Mouse (Mus musculus): ENCODE measurements at regions not wholly inside any gene's neighbourhood (a gene's known extent, or its start where the extent isn't known, plus 50 kb on each side); places are given as distances from the start of the nearest gene placed in this dataset.

- Histone ChIP-seq H3K4me2 (ENCODE audit: low read depth, low read length) (no peak overlapping the region), H3K4me1 (ENCODE audit: control insufficient read depth, insufficient read depth, low read length) (no peaks in the 10 kb centered on the region), H3K9ac (ENCODE audit: low read length) (no peak overlapping the region), H3K27me3 (ENCODE audit: control insufficient read depth, insufficient read depth, low read length) (no peaks in the 10 kb centered on the region), H3K27ac (ENCODE audit: low read length) (no peak overlapping the region), H3K9me3 (replicated peaks; ENCODE audit: control insufficient read depth, low read length) (peaks cover 8% of the 10 kb centered on the region), H3K4me3 (ENCODE audit: low read length) (no peak overlapping the region), H3K36me3 (ENCODE audit: control insufficient read depth, insufficient read depth) (no peaks in the 10 kb centered on the region)
- WGBS = 64% methylated on average over 3 of the region's 3 CpGs
- no peak for ATAC-seq (replicated peaks; ENCODE audit: extremely low read depth, insufficient read depth, low FRiP score)
Measured at GRCm38 (mm10) chr3:66537106-66537893, 240.7 kb upstream of the Veph1 start.

- no peak overlapping the region for H3K9ac ChIP-seq (ENCODE audit: low read length)
- H3K36me3 ChIP-seq (ENCODE audit: control insufficient read depth, insufficient read depth) = no peaks in the 10 kb centered on the region
- 87% methylated on average over 11 of the region's 11 CpGs for WGBS
- no peaks in the 10 kb centered on the region for H3K27me3 ChIP-seq (ENCODE audit: control insufficient read depth, insufficient read depth, low read length)
- H3K9me3 ChIP-seq (replicated peaks; ENCODE audit: control insufficient read depth, low read length) = peaks cover 3% of the 10 kb centered on the region
- no peaks in the 10 kb centered on the region for H3K4me1 ChIP-seq (ENCODE audit: control insufficient read depth, insufficient read depth, low read length)
- H3K4me2 ChIP-seq (ENCODE audit: low read depth, low read length) = no peak overlapping the region
- H3K27ac ChIP-seq (ENCODE audit: low read length) = no peak overlapping the region
- H3K4me3 ChIP-seq (ENCODE audit: low read length) = no peak overlapping the region
- no peak for ATAC-seq (replicated peaks; ENCODE audit: extremely low read depth, insufficient read depth, low FRiP score)
Measured at GRCm38 (mm10) chr3:66536673-66537072, 240.0 kb upstream of the Veph1 start.

- 75% methylated on average over 8 of the region's 8 CpGs for WGBS
- H3K9ac ChIP-seq (ENCODE audit: low read length) = no peak overlapping the region
- no peak for ATAC-seq (replicated peaks; ENCODE audit: extremely low read depth, insufficient read depth, low FRiP score)
- H3K4me3 ChIP-seq (ENCODE audit: low read length) = no peak overlapping the region
- no peaks in the 10 kb centered on the region for H3K27me3 ChIP-seq (ENCODE audit: control insufficient read depth, insufficient read depth, low read length)
- H3K4me2 ChIP-seq (ENCODE audit: low read depth, low read length) = no peak overlapping the region
- no peak overlapping the region for H3K27ac ChIP-seq (ENCODE audit: low read length)
- no peaks in the 10 kb centered on the region for H3K4me1 ChIP-seq (ENCODE audit: control insufficient read depth, insufficient read depth, low read length)
- peaks cover 3% of the 10 kb centered on the region for H3K9me3 ChIP-seq (replicated peaks; ENCODE audit: control insufficient read depth, low read length)
- no peaks in the 10 kb centered on the region for H3K36me3 ChIP-seq (ENCODE audit: control insufficient read depth, insufficient read depth)
Measured at GRCm38 (mm10) chr3:66535786-66536529, 239.3 kb upstream of the Veph1 start.

GRCm38 (mm10) chr3:66519925-66520324 lies 223.3 kb upstream of the Veph1 start:
- H3K27me3 ChIP-seq (ENCODE audit: control insufficient read depth, insufficient read depth, low read length) = no peaks in the 10 kb centered on the region
- no peak for ATAC-seq (replicated peaks; ENCODE audit: extremely low read depth, insufficient read depth, low FRiP score)
- no peak overlapping the region for H3K4me3 ChIP-seq (ENCODE audit: low read length)
- H3K36me3 ChIP-seq (ENCODE audit: control insufficient read depth, insufficient read depth) = no peaks in the 10 kb centered on the region
- peaks cover 11% of the 10 kb centered on the region for H3K4me1 ChIP-seq (ENCODE audit: control insufficient read depth, insufficient read depth, low read length)
- H3K4me2 ChIP-seq (ENCODE audit: low read depth, low read length) = no peak overlapping the region
- no peak overlapping the region for H3K9ac ChIP-seq (ENCODE audit: low read length)
- no peak overlapping the region for H3K27ac ChIP-seq (ENCODE audit: low read length)
- 26% methylated on average over 1 of the region's 1 CpGs for WGBS
- 0 out of 2 replicates have a peak, but pooled peaks cover 4% of the 10 kb centered on the region for H3K9me3 ChIP-seq (replicated peaks; ENCODE audit: control insufficient read depth, low read length)

- Histone ChIP-seq H3K36me3 (ENCODE audit: control insufficient read depth, insufficient read depth) (no peaks in the 10 kb centered on the region), H3K4me1 (ENCODE audit: control insufficient read depth, insufficient read depth, low read length) (peaks cover 12% of the 10 kb centered on the region), H3K4me3 (ENCODE audit: low read length) (no peak overlapping the region), H3K9ac (ENCODE audit: low read length) (no peak overlapping the region), H3K27me3 (ENCODE audit: control insufficient read depth, insufficient read depth, low read length) (no peaks in the 10 kb centered on the region), H3K4me2 (ENCODE audit: low read depth, low read length) (no peak overlapping the region), H3K9me3 (replicated peaks; ENCODE audit: control insufficient read depth, low read length) (0 out of 2 replicates have a peak, but pooled peaks cover 4% of the 10 kb centered on the region), H3K27ac (ENCODE audit: low read length) (no peak overlapping the region)
- no peak for ATAC-seq (replicated peaks; ENCODE audit: extremely low read depth, insufficient read depth, low FRiP score)
- WGBS = 39% methylated on average over 2 of the region's 2 CpGs
Measured at GRCm38 (mm10) chr3:66518289-66518688, 221.7 kb upstream of the Veph1 start.

GRCm38 (mm10) chr3:66515773-66516406 lies 219.3 kb upstream of the Veph1 start:
- H3K9me3 ChIP-seq (replicated peaks; ENCODE audit: control insufficient read depth, low read length) = 0 out of 2 replicates have a peak, but pooled peaks cover 4% of the 10 kb centered on the region
- 30% methylated on average over 6 of the region's 6 CpGs for WGBS
- no peak overlapping the region for H3K4me3 ChIP-seq (ENCODE audit: low read length)
- no peaks in the 10 kb centered on the region for H3K27me3 ChIP-seq (ENCODE audit: control insufficient read depth, insufficient read depth, low read length)
- 0 out of 2 replicates have a peak overlapping the region, but pooled peaks have one; percentile 6 for H3K9ac ChIP-seq (ENCODE audit: low read length)
- peaks cover 16% of the 10 kb centered on the region for H3K4me1 ChIP-seq (ENCODE audit: control insufficient read depth, insufficient read depth, low read length)
- no peaks in the 10 kb centered on the region for H3K36me3 ChIP-seq (ENCODE audit: control insufficient read depth, insufficient read depth)
- ATAC-seq (replicated peaks; ENCODE audit: extremely low read depth, insufficient read depth, low FRiP score) = peak; percentile 72
- peak overlapping the region; percentile 50 for H3K27ac ChIP-seq (ENCODE audit: low read length)
- peak overlapping the region; percentile 35 for H3K4me2 ChIP-seq (ENCODE audit: low read depth, low read length)

- ATAC-seq (replicated peaks; ENCODE audit: extremely low read depth, insufficient read depth, low FRiP score) = no peak
- H3K9ac ChIP-seq (ENCODE audit: low read length) = no peak overlapping the region
- no peaks in the 10 kb centered on the region for H3K36me3 ChIP-seq (ENCODE audit: control insufficient read depth, insufficient read depth)
- 86% methylated on average over 8 of the region's 8 CpGs for WGBS
- H3K4me1 ChIP-seq (ENCODE audit: control insufficient read depth, insufficient read depth, low read length) = peaks cover 16% of the 10 kb centered on the region
- H3K27me3 ChIP-seq (ENCODE audit: control insufficient read depth, insufficient read depth, low read length) = no peaks in the 10 kb centered on the region
- no peak overlapping the region for H3K27ac ChIP-seq (ENCODE audit: low read length)
- no peak overlapping the region for H3K4me2 ChIP-seq (ENCODE audit: low read depth, low read length)
- 0 out of 2 replicates have a peak, but pooled peaks cover 4% of the 10 kb centered on the region for H3K9me3 ChIP-seq (replicated peaks; ENCODE audit: control insufficient read depth, low read length)
- H3K4me3 ChIP-seq (ENCODE audit: low read length) = no peak overlapping the region
Measured at GRCm38 (mm10) chr3:66514587-66514986, 217.9 kb upstream of the Veph1 start.

- no peak overlapping the region for H3K27ac ChIP-seq (ENCODE audit: low read length)
- no peak for ATAC-seq (replicated peaks; ENCODE audit: extremely low read depth, insufficient read depth, low FRiP score)
Measured at GRCm38 (mm10) chr3:66512408-66512807, 215.8 kb upstream of the Veph1 start.

More at GRCm38 (mm10) chr3:66512408-66512807, 215.8 kb upstream of the Veph1 start:
- H3K4me3 ChIP-seq (ENCODE audit: low read length) = no peak overlapping the region
- peaks cover 13% of the 10 kb centered on the region for H3K4me1 ChIP-seq (ENCODE audit: control insufficient read depth, insufficient read depth, low read length)
- H3K9me3 ChIP-seq (replicated peaks; ENCODE audit: control insufficient read depth, low read length) = 0 out of 2 replicates have a peak, but pooled peaks cover 4% of the 10 kb centered on the region
- H3K36me3 ChIP-seq (ENCODE audit: control insufficient read depth, insufficient read depth) = no peaks in the 10 kb centered on the region
- H3K27me3 ChIP-seq (ENCODE audit: control insufficient read depth, insufficient read depth, low read length) = no peaks in the 10 kb centered on the region
- H3K9ac ChIP-seq (ENCODE audit: low read length) = no peak overlapping the region
- WGBS = 62% methylated on average over 1 of the region's 1 CpGs
- no peak overlapping the region for H3K4me2 ChIP-seq (ENCODE audit: low read depth, low read length)

Data from heart, embryonic 16.5 days (tissue).